Mouse (Mus musculus) olfactory bulb, adult 2 months (tissue): ENCODE measurements at regions not wholly inside any gene's neighbourhood (a gene's known extent, or its start where the extent isn't known, plus 50 kb on each side); places are given as distances from the start of the nearest gene placed in this dataset.

Experiments
- CTCF ChIP-seq: fragments of 200-500 bp; IDR thresholded peaks from 2 replicates; pipeline ENCODE4 v1.5.1; 2012; ENCODE audit warnings: low read depth, mild to moderate bottlenecking, low read length, moderate library complexity; ENCODE audit not compliant: insufficient read depth
- POLR2A ChIP-seq: fragments of 200-500 bp; IDR thresholded peaks from 2 replicates; pipeline ENCODE4 v1.6.1; 2012; ENCODE audit warnings: mild to moderate bottlenecking, low read depth, low read length, moderate library complexity; ENCODE audit not compliant: insufficient read depth

DNA sequence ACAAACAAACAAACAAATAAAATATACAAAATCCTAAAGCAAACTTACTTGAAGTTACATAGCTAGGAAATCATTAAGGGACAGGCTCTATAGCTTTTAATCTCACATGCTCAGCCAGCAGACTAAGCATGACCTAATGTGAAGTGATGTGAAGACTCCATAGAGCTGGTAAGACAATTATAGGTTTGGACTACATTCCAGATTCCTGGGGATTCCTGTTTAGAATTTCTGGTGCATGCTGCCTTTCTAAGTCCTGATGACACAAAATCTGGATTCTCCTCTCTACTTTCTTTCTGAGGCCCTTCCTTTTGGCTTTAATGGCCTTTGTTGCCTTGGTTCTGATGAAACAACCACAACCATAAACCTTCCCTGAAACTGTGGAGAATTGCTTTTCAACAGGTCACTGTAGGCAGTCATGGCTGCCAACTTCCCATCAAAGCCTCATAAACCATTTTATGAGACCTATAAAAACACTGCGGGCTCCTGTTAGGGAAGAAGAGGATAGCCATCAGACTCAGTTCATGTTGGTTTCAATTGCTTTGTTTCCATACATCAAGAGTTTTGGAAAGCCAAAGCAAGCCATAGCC is 629.4 kb upstream of the Lcorl start:
- TF ChIP-seq CTCF (no peak), POLR2A (no peak)
